Mouse (Mus musculus) erythroblast, embryonic 14.5 days (primary cell): ENCODE measurements around the gene Krt6b.

ENCODE experiments used
- GATA1 ChIP-seq: IDR thresholded peaks from 2 replicates; pipeline ENCODE4 v1.6.1; 2012; ENCODE audit warnings: low read length, inconsistent platforms, mixed read lengths
- TAL1 ChIP-seq: IDR thresholded peaks from 3 replicates; pipeline ENCODE4 v1.6.1; 2012; ENCODE audit warnings: low read length, inconsistent platforms, mixed read lengths

- TF ChIP-seq GATA1 (no peak), TAL1 (no peak)
These were observed 14.1 kb upstream of the Krt6b start, which contains the start of gene Krt6a for GRCm38 (mm10) chr15:101694207-101694606.
